Mouse (Mus musculus) liver, embryonic 15.5 days (tissue): ENCODE data around the gene Krtdap. TPM values are rescaled to one million over a fixed set of nuclear protein-coding genes. Genes with fewer than 3 reads are reported as not detected.

ENCODE experiments used
- polyA plus RNA-seq: library from polyadenylated mRNA; unstranded; fragments of >200 nt; fragmentation: Nextera tagmentation; extraction: Ambion mirVana; gene quantifications from 2 replicates; pipeline ENCODE4 v1.2.1, GENCODE M21; 2015

Krtdap gene
- polyA plus RNA-seq, 1 experiment from 2014 or later, result 0.21 TPM

Other genes starting within 250 kb of the Krtdap start
- 4.9 and 5.3 TPM in 2 replicates for gene Hspb6, start 235.7 kb upstream of the Krtdap start, polyA plus RNA-seq
- gene Proser3, start 235.6 kb upstream of the Krtdap start, polyA plus RNA-seq, result 2.0 and 2.7 TPM in 2 replicates
- 23.4 and 26.1 TPM in 2 replicates for gene Lin37, start 228.1 kb upstream of the Krtdap start, polyA plus RNA-seq
- 32.4 and 35.4 TPM in 2 replicates for gene U2af1l4, start 224.6 kb upstream of the Krtdap start, polyA plus RNA-seq
- gene Gm49396, start 224.6 kb upstream of the Krtdap start, polyA plus RNA-seq, result 3.4 and 4.1 TPM in 2 replicates
- gene Psenen, start 224.3 kb upstream of the Krtdap start, polyA plus RNA-seq, result 60.6 and 65.5 TPM in 2 replicates
- gene Igflr1, start 222.5 kb upstream of the Krtdap start, polyA plus RNA-seq, result 2.3 and 2.8 TPM in 2 replicates
- 2.4 and 2.9 TPM in 2 replicates for gene Kmt2b, start 199.2 kb upstream of the Krtdap start, polyA plus RNA-seq
- gene Zbtb32, start 189.0 kb upstream of the Krtdap start, polyA plus RNA-seq, result 0.17 and 0.22 TPM in 2 replicates
- gene Upk1a, start 175.0 kb upstream of the Krtdap start, polyA plus RNA-seq, result 0.06 TPM in 1 of 2 replicates, not detected in the other
- 514 and 565 TPM in 2 replicates for gene Cox6b1, start 161.7 kb upstream of the Krtdap start, polyA plus RNA-seq
- gene Etv2, start 152.0 kb upstream of the Krtdap start, polyA plus RNA-seq, result not detected in 2 replicates
- gene Rbm42, start 137.6 kb upstream of the Krtdap start, polyA plus RNA-seq, result 49.4 and 54.0 TPM in 2 replicates
- gene Haus5, start 122.9 kb upstream of the Krtdap start, polyA plus RNA-seq, result 31.5 and 36.9 TPM in 2 replicates
- not detected in 2 replicates for gene Pmis2, start 116.3 kb upstream of the Krtdap start, polyA plus RNA-seq
- 0.48 and 0.99 TPM in 2 replicates for gene 2200002J24Rik, start 89.0 kb upstream of the Krtdap start, polyA plus RNA-seq
- gene Atp4a, start 75.7 kb upstream of the Krtdap start, polyA plus RNA-seq, result 1.7 and 2.9 TPM in 2 replicates
- gene Tmem147, start 58.4 kb upstream of the Krtdap start, polyA plus RNA-seq, result 97.4 and 105 TPM in 2 replicates
- not detected in 2 replicates for gene Gapdhs, start 44.2 kb upstream of the Krtdap start, polyA plus RNA-seq
- gene Sbsn, start 36.4 kb upstream of the Krtdap start, polyA plus RNA-seq, result 0.12 and 0.61 TPM in 2 replicates
- gene Dmkn, start 24.1 kb upstream of the Krtdap start, polyA plus RNA-seq, result 0.32 and 0.99 TPM in 2 replicates
- gene Ffar2, start 35.9 kb downstream of the Krtdap start, polyA plus RNA-seq, result 0.94 and 1.2 TPM in 2 replicates
- not detected in 2 replicates for gene Ffar3, start 68.3 kb downstream of the Krtdap start, polyA plus RNA-seq
- gene Ffar1, start 73.7 kb downstream of the Krtdap start, polyA plus RNA-seq, result not detected in 2 replicates
- 0.81 and 0.86 TPM in 2 replicates for gene Cd22, start 92.4 kb downstream of the Krtdap start, polyA plus RNA-seq
- 0.32 and 0.39 TPM in 2 replicates for gene Mag, start 127.0 kb downstream of the Krtdap start, polyA plus RNA-seq
- not detected in 2 replicates for gene Hamp2, start 136.8 kb downstream of the Krtdap start, polyA plus RNA-seq
- 22.2 and 25.5 TPM in 2 replicates for gene Hamp, start 156.1 kb downstream of the Krtdap start, polyA plus RNA-seq
- 12.4 TPM in 2 replicates for gene Usf2, start 168.9 kb downstream of the Krtdap start, polyA plus RNA-seq
- 28.1 and 31.2 TPM in 2 replicates for gene Lsr, start 185.6 kb downstream of the Krtdap start, polyA plus RNA-seq
- 2.4 and 3.4 TPM in 2 replicates for gene Fam187b, start 185.9 kb downstream of the Krtdap start, polyA plus RNA-seq